Mouse (Mus musculus): Measurements from ENCODE around the gene Scn1b.

DNA sequence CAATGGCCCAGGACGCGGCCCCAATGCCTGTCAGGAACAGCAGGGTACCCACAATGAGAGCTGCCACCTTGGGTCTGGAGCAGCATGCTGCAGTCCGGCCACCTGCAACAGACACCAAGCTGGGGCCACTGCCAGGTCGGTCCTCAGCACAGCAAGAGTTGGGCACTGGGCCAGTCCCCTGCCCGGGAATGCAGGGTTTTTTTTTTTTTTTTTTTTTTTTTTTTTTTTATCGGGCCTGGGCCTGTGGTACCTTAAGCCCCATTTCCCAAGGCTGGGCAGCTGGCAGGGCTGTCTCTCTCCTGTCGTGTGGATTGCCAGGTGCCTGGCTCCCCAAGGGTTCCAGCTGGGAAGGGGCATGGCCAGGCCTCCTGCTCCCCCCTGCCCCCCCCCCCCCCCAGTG, 17.7 kb downstream of the Scn1b start:
- TF ChIP-seq EP300 (IDR thresholded peaks at IDR 0.05; ENCODE audit: insufficient read depth, low read depth, low read length) (no peak), CTCF (IDR thresholded peaks at IDR 0.05) (no peak)
